Mouse (Mus musculus) brain, embryonic 14.5 days (tissue): ENCODE measurements around the gene Als2cr12.
"Not testable (repeated sequence)": the region's sequence is repeated elsewhere in the genome, so short reads cannot be mapped to it uniquely, and the experiment has no call there.

Source experiments
- CTCF ChIP-seq: fragments of 200-500 bp; IDR thresholded peaks from 2 replicates; pipeline ENCODE4 v1.5.1; 2012; ENCODE audit warnings: inconsistent platforms, mild to moderate bottlenecking, moderate library complexity, borderline replicate concordance; ENCODE audit not compliant: insufficient read depth, insufficient read length; ENCODE audit errors: extremely low read depth
- POLR2A ChIP-seq: fragments of 200-500 bp; IDR thresholded peaks from 2 replicates; pipeline ENCODE4 v1.6.1; 2012; ENCODE audit warnings: mild to moderate bottlenecking, inconsistent platforms, borderline replicate concordance; ENCODE audit not compliant: poor library complexity, insufficient read depth, insufficient read length, severe bottlenecking; ENCODE audit errors: extremely low read depth

- not testable (repeated sequence) for TF ChIP-seq CTCF, POLR2A
These were observed 66.9 kb downstream of the Als2cr12 start for GRCm38 (mm10) chr1:58628847-58629246.
